11 mouse cellular contexts compared by ENCODE assay signal in genomic region chr8:77478913-77479273, GRCm38 (mm10). TPM values are rescaled to one million over a fixed set of nuclear protein-coding genes. Genes with fewer than 3 reads are reported as not detected.
DNase-seq lines count a peak whose midpoint lies in the region; ATAC-seq and TF ChIP-seq lines count a peak whose summit lies in the region.
"Had no signal": no experiment of that assay in that cellular context is flagged by ENCODE, and none has a peak within 500 bp of the region (broad histone marks: within the 10 kb centered on the region; RNA-seq: fewer than 3 reads in every experiment).

No protein-coding gene starts in this region.

- H3K4me1 ChIP-seq in ES-E14 (ENCODE audit: control insufficient read depth in 2 of 2, insufficient read depth in 2 of 2, low read length in 2 of 2, poor library complexity in 1 of 2), result peaks cover 0 to 2% of the 10 kb centered on the region in 2 experiments; a peak in 1 of 4 replicates
- H3K4me1 ChIP-seq in kidney, postnatal 0 days (replicated peaks; ENCODE audit: insufficient read depth, low read length), result peaks cover 8% of the 10 kb centered on the region
- H3K4me1 ChIP-seq in lung, embryonic 15.5 days, result peaks cover 40% of the 10 kb centered on the region
- no peaks in the 10 kb centered on the region for H3K4me1 ChIP-seq in forebrain, embryonic 16.5 days (replicated peaks; ENCODE audit: control insufficient read depth, insufficient read depth, low read length)
- no peaks in the 10 kb centered on the region for H3K4me1 ChIP-seq in midbrain, postnatal 0 days (ENCODE audit: insufficient read depth, low read length)
- H3K4me1 ChIP-seq: neural tube, embryonic 13.5 days had no signal

- H3K9me3 ChIP-seq in ES-E14 (ENCODE audit: control insufficient read depth, insufficient read depth, low read depth, low read length), result no peaks in the 10 kb centered on the region
- H3K9me3 ChIP-seq in kidney, postnatal 0 days (replicated peaks; ENCODE audit: low read length), result no peaks in the 10 kb centered on the region
- H3K9me3 ChIP-seq in lung, embryonic 15.5 days, result no peaks in the 10 kb centered on the region
- no peaks in the 10 kb centered on the region for H3K9me3 ChIP-seq in forebrain, embryonic 16.5 days (ENCODE audit: control insufficient read depth, low read length)
- no peaks in the 10 kb centered on the region for H3K9me3 ChIP-seq in midbrain, postnatal 0 days (ENCODE audit: low read length)
- H3K9me3 ChIP-seq: limb, embryonic 13.5 days; neural tube, embryonic 13.5 days had no signal

- DNase-seq in ES-E14 (ENCODE audit: low read depth, low spot score) (peak; percentile 11), R1 (ENCODE audit: low read depth, low spot score) (peak; percentile 39)
- DNase-seq in kidney, postnatal 0 days (ENCODE audit: low spot score), result no peak
- no peak for DNase-seq in left cerebral cortex, adult 9 months (ENCODE audit: low spot score in 2 of 2)
- no peak for DNase-seq in cerebellum, postnatal 14 days
- no peak for DNase-seq in midbrain, postnatal 0 days (ENCODE audit: low spot score)

- H3K4me2 ChIP-seq in kidney, postnatal 0 days (ENCODE audit: low read length), result no peak overlapping the region
- no peak overlapping the region for H3K4me2 ChIP-seq in lung, embryonic 15.5 days
- no peak overlapping the region for H3K4me2 ChIP-seq in forebrain, embryonic 16.5 days (ENCODE audit: low read length)
- H3K4me2 ChIP-seq in midbrain, postnatal 0 days (ENCODE audit: low read depth, low read length, poor library complexity, severe bottlenecking), result no peak overlapping the region
- H3K4me2 ChIP-seq: limb, embryonic 13.5 days; neural tube, embryonic 13.5 days had no signal

- no peak for TF ChIP-seq CTCF in kidney, postnatal 0 days (IDR thresholded peaks at IDR 0.05; ENCODE audit: low read depth)
- TF ChIP-seq CTCF in midbrain, postnatal 0 days (IDR thresholded peaks at IDR 0.05), result no peak

- H3K9ac ChIP-seq in ES-E14 (ENCODE audit: insufficient read depth, low read depth, low read length, poor library complexity, severe bottlenecking), result no peak overlapping the region
- H3K9ac ChIP-seq in kidney, postnatal 0 days (ENCODE audit: low read depth, low read length), result no peak overlapping the region
- no peak overlapping the region for H3K9ac ChIP-seq in lung, embryonic 15.5 days
- H3K9ac ChIP-seq in forebrain, embryonic 16.5 days (replicated peaks; ENCODE audit: low read depth, low read length), result no peak overlapping the region
- H3K9ac ChIP-seq in midbrain, postnatal 0 days (replicated peaks; ENCODE audit: low read length, poor library complexity, severe bottlenecking), result no peak overlapping the region
- H3K9ac ChIP-seq: limb, embryonic 13.5 days; neural tube, embryonic 13.5 days had no signal

- no peaks in the 10 kb centered on the region for H3K36me3 ChIP-seq in ES-E14 (ENCODE audit: control insufficient read depth, insufficient read depth, low read length, poor library complexity, severe bottlenecking)
- no peaks in the 10 kb centered on the region for H3K36me3 ChIP-seq in kidney, postnatal 0 days (ENCODE audit: insufficient read depth, low read length)
- H3K36me3 ChIP-seq in lung, embryonic 15.5 days, result no peaks in the 10 kb centered on the region
- no peaks in the 10 kb centered on the region for H3K36me3 ChIP-seq in forebrain, embryonic 16.5 days (ENCODE audit: control insufficient read depth, insufficient read depth)
- no peaks in the 10 kb centered on the region for H3K36me3 ChIP-seq in midbrain, postnatal 0 days (ENCODE audit: insufficient read depth, low read length)
- H3K36me3 ChIP-seq: limb, embryonic 13.5 days; neural tube, embryonic 13.5 days had no signal

- ATAC-seq in kidney, postnatal 0 days (replicated peaks; ENCODE audit: low FRiP score, low read depth), result peak; percentile 53; the same call in 1 of the 2 replicates
- peak; percentile 70 for ATAC-seq in lung, embryonic 15.5 days (ENCODE audit: borderline replicate concordance, extremely low read depth, low FRiP score, low TSS enrichment)
- ATAC-seq in forebrain, embryonic 16.5 days, result no peak
- ATAC-seq in midbrain, postnatal 0 days (ENCODE audit: low FRiP score), result no peak
- ATAC-seq: hindbrain, postnatal 0 days had no signal

- in situ Hi-C loops in ES-E14 (cut with MboI; ENCODE audit: low sequenced_read_pairs in 2 of 2, unreplicated experiment in 2 of 2), result no loop called here

- no peaks in the 10 kb centered on the region for H3K27me3 ChIP-seq in kidney, postnatal 0 days (ENCODE audit: insufficient read depth, low read length)
- no peaks in the 10 kb centered on the region for H3K27me3 ChIP-seq in lung, embryonic 15.5 days
- H3K27me3 ChIP-seq in forebrain, embryonic 16.5 days (replicated peaks; ENCODE audit: control insufficient read depth, insufficient read depth, low read length), result no peaks in the 10 kb centered on the region
- H3K27me3 ChIP-seq in midbrain, postnatal 0 days (ENCODE audit: insufficient read depth, low read length), result no peaks in the 10 kb centered on the region
- H3K27me3 ChIP-seq: limb, embryonic 13.5 days; neural tube, embryonic 13.5 days had no signal

- WGBS in kidney, postnatal 0 days, result 59% methylated on average over 2 of the region's 2 CpGs
- 62% methylated on average over 2 of the region's 2 CpGs for WGBS in lung, embryonic 15.5 days
- WGBS in forebrain, embryonic 16.5 days, result 45% methylated on average over 2 of the region's 2 CpGs
- 56% methylated on average over 2 of the region's 2 CpGs for WGBS in midbrain, postnatal 0 days

- H3K4me3 ChIP-seq in ES-E14 (ENCODE audit: insufficient read depth in 1 of 2, low read depth in 1 of 2, low read length in 2 of 2, poor library complexity in 1 of 2, severe bottlenecking in 1 of 2), result no peak overlapping the region
- H3K4me3 ChIP-seq in kidney, postnatal 0 days (replicated peaks; ENCODE audit: low read depth, low read length), result no peak overlapping the region
- no peak overlapping the region for H3K4me3 ChIP-seq in lung, embryonic 15.5 days
- H3K4me3 ChIP-seq in forebrain, embryonic 16.5 days (replicated peaks; ENCODE audit: low read length), result no peak overlapping the region
- no peak overlapping the region for H3K4me3 ChIP-seq in midbrain, postnatal 0 days (ENCODE audit: low read depth, low read length)
- H3K4me3 ChIP-seq: limb, embryonic 13.5 days; neural tube, embryonic 13.5 days had no signal

- no peak overlapping the region for H3K27ac ChIP-seq in ES-E14 (ENCODE audit: insufficient read depth, low read depth, low read length, poor library complexity, severe bottlenecking)
- peak overlapping the region; percentile 9; the same call in 1 of the 2 replicates for H3K27ac ChIP-seq in kidney, postnatal 0 days
- peak overlapping the region; percentile 20 for H3K27ac ChIP-seq in lung, embryonic 15.5 days
- no peak overlapping the region for H3K27ac ChIP-seq in forebrain, embryonic 16.5 days (ENCODE audit: low read length)
- no peak overlapping the region for H3K27ac ChIP-seq in midbrain, postnatal 0 days (ENCODE audit: low read depth, low read length)
- H3K27ac ChIP-seq: hindbrain, postnatal 0 days; limb, embryonic 13.5 days; neural tube, embryonic 13.5 days had no signal

TF ChIP-seq in ES-E14, 5 proteins besides CTCF, POLR2A, EP300 and RAD21:
- TF ChIP-seq HCFC1 (IDR thresholded peaks at IDR 0.05; ENCODE audit: borderline replicate concordance, insufficient read depth, low read length), result no peak

RNA-seq across cellular contexts. Expression of gene Arhgap10, which starts 38.9 kb away (rescaled TPM):
- total RNA-seq in ES-E14 (2012; rRNA removed), result 6.9 and 10.8 TPM in 2 replicates
- 26.6 and 28.5 TPM in 2 replicates for polyA plus RNA-seq in kidney, postnatal 0 days (2015; fragmentation: Nextera tagmentation; extraction: Ambion mirVana)
- polyA plus RNA-seq in lung, embryonic 15.5 days (2015; fragmentation: Nextera tagmentation; extraction: Ambion mirVana), result 23.0 and 23.8 TPM in 2 replicates
- polyA plus RNA-seq in forebrain, embryonic 16.5 days (2015; fragmentation: Nextera tagmentation; extraction: Ambion mirVana), result 3.7 and 3.9 TPM in 2 replicates
- total RNA-seq in midbrain, postnatal 0 days (2014; rRNA removed), result 4.4 and 5.4 TPM in 2 replicates
- polyA plus RNA-seq in midbrain, postnatal 0 days (2015; fragmentation: Nextera tagmentation; extraction: Ambion mirVana), result 2.3 TPM in 2 replicates

Comparison
In these comparisons a context has a peak if more than half of its experiments do, and no peak if none do; other contexts are left out.
1. DNase-seq: peak in ES-E14 (single experiment) and R1 (single experiment); none in kidney, postnatal 0 days (single experiment), left cerebral cortex, adult 9 months (0 of 2), cerebellum, postnatal 14 days (0 of 2) and midbrain, postnatal 0 days (single experiment).
2. H3K27ac ChIP-seq: peak in kidney, postnatal 0 days (single experiment) and lung, embryonic 15.5 days (single experiment); none in ES-E14 (single experiment), forebrain, embryonic 16.5 days (single experiment) and midbrain, postnatal 0 days (single experiment).
3. ATAC-seq: peak in kidney, postnatal 0 days (single experiment) and lung, embryonic 15.5 days (single experiment); none in forebrain, embryonic 16.5 days (single experiment) and midbrain, postnatal 0 days (single experiment).